In genomic region chr2:66123756-66124589, GRCm38 (mm10) we compare ENCODE assay signal across 8 mouse cellular contexts. TPM values are rescaled to one million over a fixed set of nuclear protein-coding genes. Genes with fewer than 3 reads are reported as not detected.
DNase-seq lines count a peak whose midpoint lies in the region; ATAC-seq and TF ChIP-seq lines count a peak whose summit lies in the region.

No protein-coding gene starts in this region.

- peaks cover 14% of the 10 kb centered on the region for H3K27me3 ChIP-seq in heart, adult 2 months (ENCODE audit: control insufficient read depth, insufficient read depth, low read length)
- H3K27me3 ChIP-seq in E14TG2a.4 (ENCODE audit: insufficient read depth, low read length) = peaks cover 33% of the 10 kb centered on the region
- H3K27me3 ChIP-seq in midbrain, embryonic 13.5 days = peaks cover 41% of the 10 kb centered on the region
- H3K27me3 ChIP-seq in testis, adult 2 months (ENCODE audit: control insufficient read depth, insufficient read depth, low read length) = no peaks in the 10 kb centered on the region

- no peak overlapping the region for H3K27ac ChIP-seq in heart, adult 2 months
- no peak overlapping the region for H3K27ac ChIP-seq in midbrain, embryonic 13.5 days
- H3K27ac ChIP-seq in testis, adult 2 months (ENCODE audit: control insufficient read depth, insufficient read depth, low read depth, low read length) = no peak overlapping the region; the same call in 1 of the 2 replicates

- TF ChIP-seq CTCF in heart, adult 2 months (IDR thresholded peaks at IDR 0.05) = no peak
- no peak for TF ChIP-seq CTCF in E14TG2a.4 (conservative IDR thresholded peaks at IDR 0.05; ENCODE audit: low read length)
- no peak for TF ChIP-seq CTCF in testis, adult 2 months (IDR thresholded peaks at IDR 0.05; ENCODE audit: control insufficient read depth, insufficient read depth, insufficient replicate concordance, low read depth, low read length)

- peak overlapping the region; percentile 100 for H3K4me2 ChIP-seq in midbrain, embryonic 13.5 days (replicated peaks)

- peak; percentile 79 for ATAC-seq in midbrain, embryonic 13.5 days

- TF ChIP-seq EP300 in heart, adult 2 months (IDR thresholded peaks at IDR 0.05; ENCODE audit: insufficient read depth, low read depth, low read length) = no peak

- H3K9me3 ChIP-seq in E14TG2a.4 (ENCODE audit: low read length) = no peaks in the 10 kb centered on the region
- H3K9me3 ChIP-seq in midbrain, embryonic 13.5 days = no peaks in the 10 kb centered on the region

- H3K9ac ChIP-seq in heart, adult 2 months (ENCODE audit: low read depth, low read length) = 0 out of 2 replicates have a peak overlapping the region, but pooled peaks have one; percentile 16
- peak overlapping the region; percentile 70 for H3K9ac ChIP-seq in midbrain, embryonic 13.5 days (replicated peaks)

- peak overlapping the region; percentile 38 for H3K4me3 ChIP-seq in heart, adult 2 months
- H3K4me3 ChIP-seq in E14TG2a.4 (replicated peaks; ENCODE audit: low read length) = peak overlapping the region; percentile 88
- peak overlapping the region; percentile 73 for H3K4me3 ChIP-seq in midbrain, embryonic 13.5 days (replicated peaks)
- peak overlapping the region; percentile 92 for H3K4me3 ChIP-seq in testis, adult 2 months (ENCODE audit: control insufficient read depth, low read depth, low read length)

- H3K4me1 ChIP-seq in heart, adult 2 months (ENCODE audit: control insufficient read depth, insufficient read depth, low read length) = no peaks in the 10 kb centered on the region
- H3K4me1 ChIP-seq in E14TG2a.4 (replicated peaks; ENCODE audit: low read depth, low read length) = peaks cover 5% of the 10 kb centered on the region; the same call in 1 of the 2 replicates
- H3K4me1 ChIP-seq in midbrain, embryonic 13.5 days (replicated peaks) = peaks cover 14% of the 10 kb centered on the region
- peaks cover 12% of the 10 kb centered on the region for H3K4me1 ChIP-seq in testis, adult 2 months (ENCODE audit: control insufficient read depth, insufficient read depth, low read length)

- H3K79me2 ChIP-seq in heart, adult 2 months (replicated peaks; ENCODE audit: control insufficient read depth, insufficient read depth, low read length) = no peaks in the 10 kb centered on the region

- intact Hi-C loops in heart, adult 2 months (cut with DNase I) = no loop called here
- intact Hi-C loops in heart, postnatal 10 days (cut with DNase I) = no loop called here

- TF ChIP-seq POLR2A in heart, adult 2 months (IDR thresholded peaks at IDR 0.05; ENCODE audit: insufficient read depth, low read depth, low read length) = no peak
- peak; percentile 11; the same call in 1 of the 2 replicates for TF ChIP-seq POLR2A in testis, adult 2 months (IDR thresholded peaks at IDR 0.05; ENCODE audit: control insufficient read depth, low read depth, low read length)

- peak; percentile 7 to 23 for DNase-seq in heart, adult 2 months
- DNase-seq in heart, adult 8-10 months (ENCODE audit: low spot score) = no peak
- peak; percentile 48 for DNase-seq in embryo, embryonic 10.5 days (ENCODE audit: low spot score)
- peak; percentile 5 to 11 for DNase-seq in heart, postnatal 10 days
- peak; percentile 26 to 30 for DNase-seq in layer of hippocampus, postnatal 36 days

- no peaks in the 10 kb centered on the region for H3K36me3 ChIP-seq in heart, adult 2 months (ENCODE audit: control insufficient read depth, insufficient read depth, low read length)
- H3K36me3 ChIP-seq in E14TG2a.4 (ENCODE audit: insufficient read depth, low read length) = no peaks in the 10 kb centered on the region
- H3K36me3 ChIP-seq in midbrain, embryonic 13.5 days = no peaks in the 10 kb centered on the region
- H3K36me3 ChIP-seq in testis, adult 2 months (ENCODE audit: control insufficient read depth, insufficient read depth, low read length) = no peaks in the 10 kb centered on the region

- 1% methylated on average over 53 of the region's 57 CpGs for WGBS in heart, adult 2 months
- WGBS in midbrain, embryonic 13.5 days = under 1% methylated on average over 54 of the region's 57 CpGs

RNA-seq across cellular contexts. Expression of gene Galnt3, which starts 0.8 kb away (rescaled TPM):
- total RNA-seq in heart, adult 2 months (2021) = under 1 TPM in 1 of 2 experiments, not detected in 1; 0.13 TPM
- polyA plus RNA-seq in heart, adult 2 months (2012; rRNA removed) = 0.18 and 0.59 TPM in 2 replicates
- not detected for total RNA-seq in heart, adult 8-10 months (2022)
- total RNA-seq in heart, postnatal 10 days (2021) = not detected
- total RNA-seq in layer of hippocampus, postnatal 36 days (2021) = 1 to 10 TPM; 7.8 to 7.9 TPM
- polyA plus RNA-seq in midbrain, embryonic 13.5 days (2015; fragmentation: Nextera tagmentation; extraction: Ambion mirVana) = 0.36 and 0.96 TPM in 2 replicates
- polyA plus RNA-seq in testis, adult 2 months (2012; rRNA removed) = 76.2 and 83.9 TPM in 2 replicates

Comparison
In these comparisons a context has a peak if more than half of its experiments do, and no peak if none do; other contexts are left out.
1. H3K4me3 ChIP-seq: peak in every context shown above with its lines; median percentile 92 in testis, adult 2 months; 88 in E14TG2a.4; 73 in midbrain, embryonic 13.5 days; 38 in heart, adult 2 months.
2. RNA of gene Galnt3, which starts 0.8 kb away (total RNA-seq): 7.8 to 7.9 TPM in layer of hippocampus, postnatal 36 days; 0.13 TPM in heart, adult 2 months, not detected in heart, postnatal 10 days and not detected in heart, adult 8-10 months; every median in the first group is over 4 times any median in the second.